Mouse (Mus musculus) heart, adult 9 months (tissue): ENCODE measurements at regions not wholly inside any gene's neighbourhood (a gene's known extent, or its start where the extent isn't known, plus 50 kb on each side); places are given as distances from the start of the nearest gene placed in this dataset.

ENCODE experiments used
- DNase-seq, 2 experiments: peaks; one replicate each; pipeline ENCODE4 v3.0.0; 2022; ENCODE audit warnings: low spot score in 2 of 2

DNA sequence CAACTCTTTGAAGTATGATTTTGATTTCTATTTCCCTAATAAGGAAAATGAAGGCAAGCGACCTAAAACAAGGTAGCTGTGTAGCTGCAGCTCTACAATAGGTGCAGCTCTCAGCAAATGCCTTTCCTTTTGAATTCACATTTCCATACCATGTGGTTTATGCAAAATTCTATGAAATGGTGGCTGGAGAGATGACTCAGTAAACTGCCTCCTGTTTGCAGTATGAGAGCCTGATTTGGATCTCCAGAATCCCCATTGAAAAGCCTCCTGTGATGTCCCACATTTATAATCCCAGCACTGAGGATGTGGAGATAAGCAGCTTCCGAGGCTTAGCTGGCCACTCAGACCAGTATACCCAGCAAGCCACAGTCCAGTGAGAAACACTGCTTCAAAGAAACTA, 59.6 kb downstream of the Npy1r start:
- no peak for DNase-seq

DNA sequence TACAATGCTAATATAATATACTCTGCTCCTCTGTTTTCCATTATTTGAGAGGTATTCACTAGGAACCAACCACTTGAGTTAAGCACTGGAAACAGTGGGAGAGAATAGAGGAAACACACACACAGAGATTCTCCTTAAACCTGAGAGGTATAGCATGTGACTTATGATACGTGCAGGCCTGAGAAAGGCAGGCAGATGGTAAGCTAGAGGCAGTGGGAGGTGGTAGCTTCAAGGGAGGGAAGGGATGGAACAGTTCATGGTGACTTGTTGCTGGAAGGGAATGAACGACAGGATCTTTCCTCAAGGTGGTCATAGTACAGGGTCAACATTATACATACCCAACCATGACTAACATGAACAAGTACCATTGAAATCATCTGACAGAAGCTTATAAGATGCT, 60.8 kb downstream of the Npy1r start:
- DNase-seq: no peak

DNA sequence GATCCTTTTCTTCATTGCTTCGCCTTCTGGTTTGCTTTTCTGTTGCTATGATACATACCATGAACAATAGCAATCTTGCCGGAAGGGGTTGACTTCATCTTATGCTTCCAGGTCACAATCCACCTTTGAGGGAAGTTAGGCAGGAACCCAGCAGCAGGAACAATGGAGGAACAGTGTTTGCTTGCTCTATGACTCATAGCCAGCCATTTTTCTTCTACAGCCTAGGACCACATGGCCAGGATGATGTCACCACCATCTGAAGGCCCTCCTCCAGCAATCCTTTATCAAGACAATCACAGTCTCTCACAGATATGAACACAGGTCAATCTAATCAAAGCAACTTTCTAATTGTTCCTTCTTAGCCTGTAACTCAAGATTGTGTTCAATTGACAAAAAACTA, 61.5 kb downstream of the Npy1r start:
- no peak for DNase-seq

DNA sequence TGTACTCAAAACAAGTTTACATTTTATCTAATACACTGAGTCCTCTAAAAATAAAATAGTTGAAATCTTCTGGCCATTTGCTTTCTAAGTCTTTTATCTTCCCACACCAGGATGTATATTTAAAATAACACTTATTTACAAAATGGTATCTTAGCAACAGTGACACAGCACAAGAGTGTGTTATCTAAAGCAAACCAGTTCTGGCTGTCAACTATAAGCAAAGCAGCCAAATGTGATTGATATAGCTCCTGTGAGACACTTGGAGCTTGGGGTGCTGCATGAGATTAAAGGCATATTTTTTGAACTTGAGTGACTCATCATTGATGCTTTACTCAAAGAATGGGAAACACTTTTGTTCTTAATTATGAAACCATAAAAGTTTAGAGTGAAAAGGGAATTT, 62.7 kb downstream of the Npy1r start:
- peak; percentile 3 to 4 for DNase-seq

DNA sequence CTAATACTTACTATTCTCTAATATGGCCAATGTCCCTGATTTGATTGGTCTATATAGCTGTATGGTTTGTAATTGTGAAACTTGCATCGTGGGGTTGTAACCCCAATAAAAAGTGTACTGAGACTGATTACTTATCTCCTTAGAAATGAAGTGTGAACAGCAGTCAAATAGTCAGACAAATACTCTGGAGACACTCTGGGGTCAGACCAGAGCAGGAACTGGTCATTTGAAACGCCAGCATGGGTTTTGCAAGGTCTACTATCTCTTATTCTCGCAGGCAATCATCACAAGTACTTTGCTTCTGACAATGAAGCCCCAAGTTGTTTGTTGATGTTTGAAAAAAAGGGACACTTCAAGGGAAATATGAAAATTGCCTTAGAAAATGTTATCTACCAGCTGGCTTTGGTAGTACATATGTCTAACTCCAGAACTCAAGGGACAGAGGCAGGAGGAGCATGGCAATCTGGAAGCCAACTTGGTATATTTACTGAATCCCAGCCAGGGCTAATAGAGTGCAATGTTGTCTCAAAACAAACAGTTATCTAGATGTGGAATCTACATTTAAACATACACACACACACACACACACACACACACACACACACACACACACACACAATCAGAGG, 64.1 kb downstream of the Npy1r start:
- no peak for DNase-seq

DNA sequence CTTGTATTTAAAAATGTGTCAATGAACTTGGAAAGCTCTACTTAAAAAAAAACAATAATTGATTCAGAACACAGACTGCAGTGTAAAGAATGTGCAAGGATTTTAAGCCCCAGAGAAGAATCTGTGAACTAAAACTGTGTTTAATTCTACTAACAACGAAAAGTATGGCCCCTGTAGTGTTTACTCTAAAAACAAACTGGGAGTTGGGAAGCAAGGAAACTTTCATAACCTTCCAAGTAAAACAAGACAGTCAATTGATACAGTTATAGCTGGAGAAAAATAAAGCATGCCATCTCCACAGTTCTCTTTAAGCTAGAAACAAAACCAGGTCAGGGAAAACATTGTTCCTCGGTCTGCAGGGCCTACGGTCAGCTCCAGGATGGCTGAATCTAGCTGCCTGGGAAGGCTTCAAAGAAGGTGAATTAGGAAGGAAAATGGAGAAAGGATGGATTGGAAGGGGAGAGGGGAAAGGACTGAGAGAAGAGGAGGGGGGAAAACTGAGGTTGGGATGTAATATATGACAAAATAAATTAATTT, 68.1 kb downstream of the Npy1r start:
- no peak for DNase-seq

DNA sequence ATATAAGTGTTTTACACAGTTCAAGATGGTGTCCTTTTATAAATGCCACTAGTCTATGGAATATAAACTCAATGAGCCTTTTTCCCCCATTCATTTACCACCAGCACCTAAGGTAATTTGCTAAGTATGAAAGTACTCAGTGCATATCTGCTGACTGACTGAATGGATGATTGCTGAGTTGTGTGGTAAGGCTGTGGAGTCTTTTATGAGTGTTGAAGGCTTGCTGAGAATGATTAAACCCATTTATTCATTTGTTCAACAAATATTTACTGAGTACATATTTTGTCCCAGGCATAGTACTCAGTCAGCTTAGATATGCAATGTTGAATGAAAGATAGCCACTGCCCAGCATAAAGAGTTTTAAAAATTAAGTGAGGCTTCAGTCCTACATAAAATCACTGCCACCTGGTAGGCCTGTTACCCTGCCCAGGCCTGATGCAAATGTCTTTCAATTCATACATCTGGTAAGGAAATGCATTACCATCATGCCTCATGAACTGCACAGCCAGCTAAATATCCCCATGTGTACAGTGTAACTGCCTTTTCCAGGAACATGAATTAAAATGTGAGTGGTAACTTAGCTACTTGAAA, 71.5 kb downstream of the Npy1r start:
- no peak for DNase-seq

DNA sequence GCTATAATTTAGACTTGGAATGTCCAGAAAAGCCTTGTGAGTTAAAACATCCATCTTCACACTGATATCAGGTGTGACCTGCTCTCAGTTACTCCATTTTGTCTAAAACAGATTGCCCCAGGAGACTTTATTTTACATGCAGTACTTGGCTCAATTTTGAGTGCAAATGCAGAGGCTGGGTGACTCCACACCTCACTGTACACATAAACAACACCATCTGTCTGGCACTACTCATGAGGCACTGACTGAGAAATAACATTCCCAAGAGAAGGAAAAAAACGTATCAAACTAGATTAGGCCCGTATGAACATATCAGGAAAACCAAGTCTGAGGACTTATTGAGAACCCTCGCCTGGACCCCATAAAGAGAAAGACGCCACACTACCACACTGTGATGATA, 74.1 kb downstream of the Npy1r start:
- DNase-seq: no peak

DNA sequence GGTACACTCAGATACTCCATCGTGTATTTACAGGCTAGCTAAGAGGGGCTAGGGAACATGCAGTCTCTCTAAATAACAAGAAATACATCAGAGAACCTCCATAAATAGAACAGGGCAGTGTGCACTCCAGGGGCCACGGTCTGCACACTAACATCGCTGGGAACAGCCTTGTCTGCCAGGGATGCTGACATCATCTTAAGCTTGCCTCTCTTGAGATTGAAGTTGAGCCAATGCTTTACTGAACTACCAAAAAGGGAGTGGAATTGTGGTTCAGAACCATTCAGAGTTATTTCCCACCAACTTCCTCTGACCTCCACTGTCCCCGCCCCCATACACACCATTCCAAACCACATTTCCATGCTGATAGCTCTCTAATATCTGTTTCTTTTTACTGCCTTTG, 75.7 kb downstream of the Npy1r start:
- peak; percentile 49 to 54 for DNase-seq

DNA sequence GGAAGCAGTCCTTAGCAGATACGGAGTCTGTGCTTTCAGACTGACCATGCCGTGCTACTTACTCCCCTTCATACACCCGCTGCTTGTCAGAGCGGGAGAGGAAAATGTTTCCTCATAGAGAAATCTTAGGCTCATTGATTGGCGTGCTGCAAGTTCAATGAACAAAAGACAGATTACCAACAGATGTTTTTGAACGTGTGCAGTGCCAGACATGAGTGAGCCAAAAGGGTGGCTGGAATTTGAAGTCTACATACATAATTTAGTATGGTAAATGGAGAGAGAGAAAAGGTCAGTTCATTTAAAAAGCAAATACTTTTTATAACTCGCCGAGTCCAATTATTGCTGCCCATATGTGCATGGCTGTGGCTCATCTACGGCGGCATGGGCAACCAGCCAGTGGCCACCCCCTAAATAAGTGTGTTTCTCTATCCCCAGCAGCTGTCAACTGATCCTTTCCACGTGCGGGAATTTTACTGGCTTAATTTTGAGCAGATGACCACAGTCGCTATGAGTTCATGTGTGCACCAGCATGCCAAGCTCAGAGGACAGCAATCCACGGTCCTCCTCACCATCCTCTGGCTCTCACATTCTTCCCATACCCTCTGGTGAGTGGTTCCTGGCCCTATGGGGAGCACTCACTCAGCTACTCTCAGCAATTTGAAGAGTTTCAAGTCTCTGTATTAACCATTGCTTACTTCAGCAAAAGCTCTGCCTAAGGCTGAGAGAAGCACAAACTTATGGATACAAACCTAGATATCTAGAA, 80.3 kb downstream of the Npy1r start:
- no peak for DNase-seq

DNA sequence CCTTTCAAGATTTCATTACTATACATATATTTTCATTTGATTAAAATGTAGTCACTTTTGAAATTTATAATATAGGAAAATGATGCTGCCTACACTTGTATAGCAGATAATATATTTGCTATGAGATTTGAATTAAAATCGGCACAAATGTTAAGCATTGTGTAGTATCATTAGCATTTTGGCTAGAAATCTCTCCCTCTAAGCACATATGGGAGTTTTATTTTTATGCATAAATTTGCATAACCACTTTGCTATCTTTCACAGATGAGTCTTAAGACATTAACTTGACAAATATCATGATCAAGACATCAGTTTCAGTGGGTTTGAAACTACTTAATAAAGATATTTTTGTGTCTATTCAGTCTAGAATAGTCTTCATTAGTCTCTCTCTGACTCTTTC, 80.4 kb upstream of the Naf1 start:
- DNase-seq: no peak

DNA sequence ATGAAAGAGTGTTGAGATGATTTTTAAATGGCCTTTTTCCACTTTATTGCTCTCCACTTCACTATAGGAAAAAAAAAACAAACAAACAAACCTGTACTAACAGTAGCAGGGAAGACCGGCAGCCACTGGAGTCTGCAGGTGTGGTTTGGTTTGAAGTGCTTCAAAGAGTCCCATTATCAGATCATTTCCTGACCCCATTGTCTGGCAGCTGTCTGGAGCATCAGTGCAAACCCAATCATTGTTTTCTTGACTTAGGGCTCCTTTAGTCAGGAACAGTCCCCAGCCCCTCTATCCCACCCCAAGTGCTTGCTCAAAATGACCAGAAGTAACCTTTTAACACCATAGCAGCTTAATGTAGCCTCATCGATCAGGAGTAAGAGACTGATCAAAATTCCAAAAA, 77.4 kb upstream of the Naf1 start:
- DNase-seq: no peak

DNA sequence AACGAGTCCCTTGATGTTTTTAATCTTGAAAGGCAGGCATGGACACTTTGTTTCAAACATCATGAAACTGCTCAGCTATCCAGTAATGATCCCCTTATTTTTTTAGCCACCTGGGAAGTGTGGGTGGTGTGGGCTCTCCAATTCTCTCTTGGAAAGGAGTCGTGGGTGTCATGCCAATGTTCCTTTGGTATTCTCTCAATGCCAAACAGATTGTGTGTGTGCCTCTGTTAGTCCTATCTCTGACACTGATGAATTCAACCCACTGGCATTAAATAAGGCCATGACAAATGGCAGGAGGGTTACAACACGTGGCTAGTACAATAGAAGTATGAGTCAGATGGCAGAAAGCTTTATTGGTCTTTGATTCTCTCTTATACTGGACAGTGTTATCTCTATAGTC, 74.0 kb upstream of the Naf1 start:
- no peak for DNase-seq
